Mouse (Mus musculus): Measurements from ENCODE around the gene Topbp1. TPM values are rescaled to one million over a fixed set of nuclear protein-coding genes. Genes with fewer than 3 reads are reported as not detected.

Topbp1 gene
- polyA plus RNA-seq, 1 experiment from 2014 or later, result 75.6 TPM

Other genes with a start within 250 kb of the Topbp1 start
- 24.1 and 24.2 TPM in 2 replicates for gene Rab6b, start 193.4 kb upstream of the Topbp1 start, polyA plus RNA-seq (2014; fragmentation: Nextera tagmentation; extraction: Ambion mirVana)
- 55.0 and 59.4 TPM in 2 replicates for gene Srprb, start 103.1 kb upstream of the Topbp1 start, polyA plus RNA-seq (2014; fragmentation: Nextera tagmentation; extraction: Ambion mirVana)
- gene Gm20425, start 74.9 kb upstream of the Topbp1 start, polyA plus RNA-seq (2014; fragmentation: Nextera tagmentation; extraction: Ambion mirVana), result 0.21 and 1.6 TPM in 2 replicates
- gene Trf, start 74.8 kb upstream of the Topbp1 start, polyA plus RNA-seq (2014; fragmentation: Nextera tagmentation; extraction: Ambion mirVana), result 20.8 and 25.8 TPM in 2 replicates
- gene 1300017J02Rik, start 133 bp upstream of the Topbp1 start, polyA plus RNA-seq (2014; fragmentation: Nextera tagmentation; extraction: Ambion mirVana), result 1.5 and 4.5 TPM in 2 replicates
- gene Cdv3, start 60.6 kb downstream of the Topbp1 start, polyA plus RNA-seq (2014; fragmentation: Nextera tagmentation; extraction: Ambion mirVana), result 105 and 135 TPM in 2 replicates
- gene Bfsp2, start 175.2 kb downstream of the Topbp1 start, polyA plus RNA-seq (2014; fragmentation: Nextera tagmentation; extraction: Ambion mirVana), result 0.54 and 2.1 TPM in 2 replicates